Mouse (Mus musculus): ENCODE results near the gene Hmces. TPM values are rescaled to one million over a fixed set of nuclear protein-coding genes. Genes with fewer than 3 reads are reported as not detected.
"Not testable (repeated sequence)": the region's sequence is repeated elsewhere in the genome, so short reads cannot be mapped to it uniquely, and the experiment has no call there.

Gene Hmces
- polyA plus RNA-seq, 1 experiment from 2014 or later: 42.1 TPM

DNA sequence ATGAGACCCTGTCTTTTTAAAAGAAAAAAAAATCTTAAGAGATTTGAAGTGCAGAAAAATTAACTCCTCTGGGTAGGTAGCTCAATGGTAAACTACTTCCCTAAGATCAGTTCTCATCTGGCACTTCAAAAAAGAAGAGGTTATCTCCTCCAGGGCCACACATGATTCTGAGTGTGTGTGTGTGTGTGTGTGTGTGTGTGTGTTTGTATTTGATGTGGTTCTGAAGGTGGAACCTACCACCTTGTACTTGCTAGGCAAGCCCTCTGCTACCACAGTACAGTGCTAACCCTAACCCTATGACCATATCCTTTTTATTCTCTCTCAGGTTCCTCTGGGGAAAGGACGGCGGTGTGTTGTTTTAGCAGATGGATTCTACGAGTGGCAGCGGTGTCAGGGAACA is 7.5 kb downstream of the Hmces start:
- Histone ChIP-seq H3K27ac (replicated peaks) (no peak overlapping the region), H3K27me3 (no peaks in the 10 kb centered on the region), H3K4me2 (replicated peaks) (no peak overlapping the region), H3K4me1 (no peaks in the 10 kb centered on the region), H3K4me3 (no peak overlapping the region), H3K9me3 (no peaks in the 10 kb centered on the region), H3K9ac (replicated peaks) (no peak overlapping the region), H3K36me3 (peaks cover 64% of the 10 kb centered on the region)
- ATAC-seq (ENCODE audit: low FRiP score, low read depth): no peak
- WGBS: 94% methylated on average over 4 of the region's 4 CpGs

DNA sequence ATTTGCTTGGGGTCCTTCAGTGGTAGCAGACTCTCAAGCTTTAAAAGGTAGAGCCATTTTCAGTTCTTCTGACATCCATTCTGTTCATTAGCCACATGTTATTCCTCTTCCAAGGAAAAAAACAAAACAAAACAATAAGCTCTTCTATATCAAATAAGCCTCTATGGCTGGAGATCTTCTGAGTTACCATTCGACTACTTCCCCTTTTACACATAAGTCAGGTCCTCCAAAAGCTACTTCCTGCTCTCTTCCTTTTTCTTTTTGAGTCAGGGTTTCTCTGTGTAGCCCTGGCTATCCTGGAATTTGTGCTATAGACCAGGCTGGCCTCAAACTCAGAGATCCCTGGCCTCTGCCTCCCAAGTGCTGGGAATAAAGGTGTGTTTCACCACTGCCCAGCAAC is 9.9 kb downstream of the Hmces start:
- H3K36me3 ChIP-seq: peaks cover 52% of the 10 kb centered on the region

DNA sequence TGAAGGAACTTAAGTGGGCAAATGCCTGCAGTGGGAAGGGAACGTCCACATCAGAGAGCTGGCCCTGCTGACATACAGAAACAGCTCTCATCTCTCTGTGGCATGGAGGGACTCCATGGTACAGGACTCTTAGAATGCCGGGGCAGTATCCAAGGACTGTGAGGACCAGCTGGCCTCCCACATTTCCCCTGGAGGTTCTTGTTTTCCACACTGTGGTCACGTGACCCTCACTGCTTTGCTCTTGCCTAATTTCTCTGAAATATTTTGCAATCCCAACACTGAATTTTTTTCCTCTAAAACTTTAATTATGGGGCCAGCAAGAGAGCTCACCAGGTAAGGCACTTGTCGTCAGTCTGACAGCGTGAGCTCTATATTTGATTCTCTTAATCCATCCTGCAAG is 21.3 kb downstream of the Hmces start:
- no peak overlapping the region for H3K4me3 ChIP-seq
- WGBS: 91% methylated on average over 5 of the region's 5 CpGs

More for the DNA sequence above, 9.9 kb downstream of the Hmces start:
- 98% methylated on average over 1 of the region's 1 CpGs for WGBS
- no peak for ATAC-seq (ENCODE audit: low FRiP score, low read depth)
- Histone ChIP-seq H3K4me3 (no peak overlapping the region), H3K27ac (replicated peaks) (no peak overlapping the region), H3K9ac (replicated peaks) (no peak overlapping the region), H3K27me3 (no peaks in the 10 kb centered on the region), H3K4me1 (no peaks in the 10 kb centered on the region), H3K9me3 (no peaks in the 10 kb centered on the region), H3K4me2 (replicated peaks) (no peak overlapping the region)

DNA sequence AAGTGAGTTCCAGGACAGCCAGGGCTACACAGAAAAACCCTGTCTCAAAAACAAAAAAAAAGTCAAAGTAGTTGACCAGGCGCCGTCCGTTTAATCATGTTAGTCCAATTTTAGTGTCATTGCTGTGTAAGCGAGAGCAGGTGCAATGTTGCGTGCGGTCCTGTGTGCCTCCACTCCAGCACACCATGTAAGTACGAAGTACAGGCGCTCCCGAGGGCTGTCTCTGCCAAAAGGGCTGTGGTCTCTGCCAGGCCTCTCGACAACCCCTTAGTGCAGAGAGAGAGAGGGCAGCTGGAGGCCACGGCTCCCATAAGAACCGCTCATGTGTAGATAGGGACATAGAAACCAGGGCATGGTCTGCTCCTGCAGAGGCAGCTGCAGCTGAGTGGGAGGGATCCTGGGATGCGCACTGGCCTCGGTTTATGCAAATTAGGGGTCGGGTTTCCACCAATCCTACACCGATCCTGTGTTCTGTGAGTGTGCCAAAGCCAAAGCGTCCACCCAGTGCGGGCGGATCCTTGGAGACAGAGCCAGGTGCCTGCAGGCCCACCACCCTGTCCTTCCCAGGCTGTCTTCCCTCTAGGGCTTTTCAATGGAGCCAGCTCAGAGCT is 23.5 kb downstream of the Hmces start:
- Histone ChIP-seq H3K27ac (replicated peaks) (peak overlapping the region; percentile 75), H3K36me3 (peaks cover 31% of the 10 kb centered on the region), H3K4me2 (replicated peaks) (peak overlapping the region; percentile 11; the same call in 1 of the 2 replicates), H3K27me3 (no peaks in the 10 kb centered on the region), H3K9ac (replicated peaks) (0 out of 2 replicates have a peak overlapping the region, but pooled peaks have one; percentile 20), H3K4me3 (no peak overlapping the region), H3K9me3 (no peaks in the 10 kb centered on the region), H3K4me1 (peaks cover 6% of the 10 kb centered on the region)
- 39% methylated on average over 19 of the region's 19 CpGs for WGBS
- ATAC-seq (ENCODE audit: low FRiP score, low read depth): peak; percentile 97

More for the DNA sequence above, 21.3 kb downstream of the Hmces start:
- Histone ChIP-seq H3K27ac (replicated peaks) (no peak overlapping the region), H3K4me2 (replicated peaks) (no peak overlapping the region), H3K4me1 (peaks cover 6% of the 10 kb centered on the region), H3K9me3 (no peaks in the 10 kb centered on the region), H3K36me3 (peaks cover 42% of the 10 kb centered on the region), H3K9ac (replicated peaks) (no peak overlapping the region), H3K27me3 (no peaks in the 10 kb centered on the region)
- ATAC-seq (ENCODE audit: low FRiP score, low read depth): no peak

DNA sequence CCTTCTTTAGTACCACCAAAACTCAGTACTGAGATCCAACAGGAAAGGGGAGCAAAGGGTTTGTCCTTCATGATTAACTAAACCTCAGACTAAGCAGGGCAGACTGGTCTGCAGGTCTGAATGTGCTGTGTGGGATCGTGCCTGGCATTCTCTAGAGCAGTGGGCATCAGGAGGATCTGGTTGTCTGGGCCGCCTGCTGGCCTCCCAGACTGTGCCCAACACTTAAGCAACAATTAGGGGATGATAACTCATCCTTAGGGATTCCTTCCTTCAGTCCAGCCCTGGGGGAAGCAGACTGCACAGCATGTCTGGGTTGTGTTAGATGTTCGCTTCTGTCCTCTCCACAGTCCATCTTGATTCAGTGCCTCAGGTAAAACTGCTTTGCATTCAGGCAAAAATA is 25.2 kb downstream of the Hmces start:
- H3K4me3 ChIP-seq: no peak overlapping the region
- WGBS: 93% methylated on average over 3 of the region's 3 CpGs
- H3K4me2 ChIP-seq (replicated peaks): no peak overlapping the region
- no peak overlapping the region for H3K27ac ChIP-seq (replicated peaks)
- H3K9me3 ChIP-seq: no peaks in the 10 kb centered on the region
- H3K9ac ChIP-seq (replicated peaks): no peak overlapping the region
- H3K36me3 ChIP-seq: peaks cover 22% of the 10 kb centered on the region
- no peaks in the 10 kb centered on the region for H3K27me3 ChIP-seq
- no peak for ATAC-seq (ENCODE audit: low FRiP score, low read depth)
- H3K4me1 ChIP-seq: peaks cover 6% of the 10 kb centered on the region

DNA sequence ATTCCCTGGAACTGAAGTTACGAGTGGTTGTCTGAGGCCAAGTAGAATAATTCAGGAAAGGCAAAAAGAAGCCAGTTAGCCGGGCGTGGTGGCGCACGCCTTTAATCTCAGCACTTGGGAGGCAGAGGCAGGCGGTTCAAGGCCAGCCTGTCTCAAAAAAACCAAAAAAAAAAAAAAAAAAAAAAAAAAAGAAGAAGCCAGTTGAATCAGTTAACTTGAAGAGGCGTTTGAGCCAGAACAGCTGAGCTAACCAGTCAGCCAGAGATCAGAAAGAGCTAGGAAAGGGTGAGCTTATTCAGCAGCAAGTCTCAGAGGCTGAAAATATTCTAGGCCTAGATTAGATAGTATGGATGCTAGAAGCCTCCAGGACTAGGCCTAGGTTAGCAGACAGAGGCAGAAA is 28.4 kb downstream of the Hmces start:
- Histone ChIP-seq H3K27me3 (no peaks in the 10 kb centered on the region), H3K4me1 (peaks cover 5% of the 10 kb centered on the region), H3K4me3 (no peak overlapping the region), H3K9me3 (0 out of 2 replicates have a peak, but pooled peaks cover 5% of the 10 kb centered on the region), H3K9ac (replicated peaks) (no peak overlapping the region), H3K4me2 (replicated peaks) (no peak overlapping the region), H3K27ac (replicated peaks) (no peak overlapping the region), H3K36me3 (no peaks in the 10 kb centered on the region)
- WGBS: 91% methylated on average over 7 of the region's 7 CpGs
- ATAC-seq (ENCODE audit: low FRiP score, low read depth): no peak

DNA sequence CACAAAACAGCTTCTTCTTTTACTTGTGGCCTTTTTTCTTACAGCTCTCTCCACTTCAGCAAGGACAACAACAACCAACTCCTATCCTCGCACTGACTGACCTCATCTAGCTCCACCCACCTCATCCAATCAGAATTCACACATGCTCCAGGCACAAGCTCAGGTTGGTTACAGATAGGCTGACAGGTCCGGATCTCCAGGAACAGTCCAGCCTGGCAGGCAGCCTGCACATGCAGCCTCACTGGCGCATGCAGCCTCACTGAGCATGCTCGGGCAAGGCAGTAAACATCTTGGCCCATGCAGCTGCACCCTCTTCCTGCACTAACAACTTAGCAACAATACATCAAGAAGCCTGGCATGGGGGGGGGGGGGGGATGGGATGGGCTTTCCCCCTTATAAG is 48.7 kb downstream of the Hmces start:
- not testable (repeated sequence) for H3K36me3 ChIP-seq; H3K4me2 ChIP-seq (replicated peaks); H3K27ac ChIP-seq (replicated peaks); H3K4me1 ChIP-seq; H3K27me3 ChIP-seq; H3K4me3 ChIP-seq; ATAC-seq (ENCODE audit: low FRiP score, low read depth); H3K9ac ChIP-seq (replicated peaks)
- WGBS: 70% methylated on average over 4 of the region's 4 CpGs
- peaks cover 11% of the 10 kb centered on the region for H3K9me3 ChIP-seq

DNA sequence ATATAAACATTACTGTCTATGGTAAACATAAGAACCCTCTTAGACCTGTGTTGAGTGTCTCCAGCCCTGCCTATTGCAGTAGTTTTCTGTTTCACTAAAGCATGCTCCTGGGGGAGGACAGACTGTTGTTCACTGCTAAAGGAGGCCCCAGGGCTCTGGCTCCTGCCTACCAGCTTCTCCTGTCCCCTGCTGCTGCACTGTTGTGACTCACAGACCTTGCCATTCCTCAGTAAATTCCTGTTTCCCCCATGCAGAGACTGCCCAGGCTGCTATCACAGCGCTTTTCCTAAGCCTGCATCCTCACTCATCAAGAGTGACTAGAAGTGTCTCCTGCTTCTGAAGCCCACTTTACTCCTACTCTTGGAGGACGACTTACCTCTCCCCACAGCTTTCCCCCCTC is 56.3 kb downstream of the Hmces start:
- H3K27me3 ChIP-seq: no peaks in the 10 kb centered on the region
- H3K4me3 ChIP-seq: no peak overlapping the region
- no peaks in the 10 kb centered on the region for H3K9me3 ChIP-seq
- H3K4me1 ChIP-seq: no peaks in the 10 kb centered on the region
- ATAC-seq (ENCODE audit: low FRiP score, low read depth): no peak
- WGBS: 18% methylated on average over 2 of the region's 2 CpGs
- no peaks in the 10 kb centered on the region for H3K36me3 ChIP-seq
- H3K27ac ChIP-seq (replicated peaks): no peak overlapping the region
- no peak overlapping the region for H3K9ac ChIP-seq (replicated peaks)
- H3K4me2 ChIP-seq (replicated peaks): no peak overlapping the region

DNA sequence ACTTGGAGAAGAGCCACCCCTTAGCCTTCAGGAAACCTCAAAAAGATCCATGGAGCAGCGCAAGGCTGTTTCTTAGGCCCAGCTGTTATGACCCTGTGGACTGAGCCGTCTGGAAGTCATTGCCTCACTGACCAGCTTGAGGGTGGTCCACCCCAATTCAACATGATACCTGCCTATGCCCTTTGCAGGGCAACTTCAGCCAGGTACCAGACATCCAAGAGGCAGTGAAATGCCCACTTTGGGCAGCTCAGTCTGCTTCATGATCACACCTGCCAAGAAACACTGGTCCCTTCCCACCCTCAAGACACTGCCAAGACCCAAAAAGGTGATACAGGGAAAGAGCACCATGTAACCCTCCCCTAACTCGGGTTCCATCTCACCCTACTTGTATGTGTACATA is 66.0 kb downstream of the Hmces start:
- WGBS: 69% methylated on average over 3 of the region's 3 CpGs
- peaks cover 20% of the 10 kb centered on the region for H3K4me1 ChIP-seq
- H3K4me2 ChIP-seq (replicated peaks): peak overlapping the region; percentile 79
- peak overlapping the region; percentile 99 for H3K4me3 ChIP-seq
- peak overlapping the region; percentile 97; the same call in 1 of the 2 replicates for H3K9ac ChIP-seq (replicated peaks)
- H3K36me3 ChIP-seq: peaks cover 16% of the 10 kb centered on the region
- H3K9me3 ChIP-seq: no peaks in the 10 kb centered on the region
- H3K27ac ChIP-seq (replicated peaks): peak overlapping the region; percentile 46; the same call in 1 of the 2 replicates
- no peaks in the 10 kb centered on the region for H3K27me3 ChIP-seq
- 0 out of 2 replicates have a peak, but pooled peaks have one; percentile 1 for ATAC-seq (ENCODE audit: low FRiP score, low read depth)

DNA sequence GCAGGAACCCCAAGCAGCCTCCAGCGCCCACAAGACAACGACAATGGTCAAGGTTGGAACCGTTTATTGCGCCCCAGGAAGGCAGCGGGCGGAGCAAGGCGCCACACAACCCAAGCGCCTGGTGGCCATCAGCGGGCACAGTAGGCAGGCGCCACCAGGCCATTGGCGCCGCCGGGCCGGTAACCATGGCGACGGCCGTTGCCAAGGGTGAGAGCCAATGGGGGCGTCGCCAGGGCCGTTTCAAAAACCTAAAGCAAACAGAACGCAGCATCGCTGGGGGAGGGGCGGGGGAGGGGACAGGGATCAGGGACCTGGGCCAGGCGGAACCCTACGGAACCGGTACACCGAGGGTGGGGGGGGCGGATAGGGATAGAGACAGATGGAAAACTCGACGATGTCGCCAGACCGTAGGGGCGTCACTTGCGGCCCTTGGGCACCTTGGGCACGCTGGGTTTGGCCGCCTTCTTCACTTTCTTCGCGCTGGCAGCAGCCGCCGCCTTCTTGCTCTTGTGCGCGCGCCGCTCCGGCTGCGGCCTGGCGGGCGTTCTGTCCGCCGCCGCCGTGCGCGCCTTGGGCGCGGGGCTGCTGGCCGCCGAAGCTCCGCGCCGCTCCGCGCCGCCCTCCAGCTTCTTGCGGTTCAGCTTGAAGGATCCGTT is 66.8 kb downstream of the Hmces start:
- Histone ChIP-seq H3K9ac (replicated peaks) (peak overlapping the region; percentile 97), H3K4me1 (peaks cover 20% of the 10 kb centered on the region), H3K27me3 (no peaks in the 10 kb centered on the region), H3K4me2 (replicated peaks) (peak overlapping the region; percentile 79), H3K4me3 (peak overlapping the region; percentile 99), H3K9me3 (no peaks in the 10 kb centered on the region), H3K36me3 (peaks cover 22% of the 10 kb centered on the region), H3K27ac (replicated peaks) (peak overlapping the region; percentile 95)
- ATAC-seq (ENCODE audit: low FRiP score, low read depth): peak; percentile 91
- WGBS: 0% methylated on average over 60 of the region's 66 CpGs

DNA sequence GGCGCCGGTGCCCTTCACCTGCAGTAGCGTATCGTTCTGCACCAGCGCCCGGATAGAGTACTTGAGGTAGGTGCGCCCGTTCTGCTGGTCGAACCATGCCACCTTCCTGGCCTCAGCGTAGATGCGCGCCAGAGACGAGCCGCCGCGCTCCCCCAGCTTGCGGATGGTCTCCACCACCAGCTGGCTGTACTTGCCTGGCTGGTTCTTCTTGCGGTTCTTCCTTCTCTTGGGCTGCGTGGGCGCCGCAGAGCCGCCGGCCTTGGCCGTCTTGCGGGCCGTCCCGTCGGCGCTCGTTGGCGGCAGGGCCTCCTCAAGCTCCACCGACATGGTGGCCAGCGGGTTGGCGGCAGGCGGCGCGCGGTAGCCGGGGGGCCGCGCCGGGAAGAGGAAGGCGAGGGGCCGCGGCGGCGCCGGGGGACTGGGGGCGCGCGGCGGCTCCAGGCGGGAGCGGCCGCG is 67.3 kb downstream of the Hmces start:
- H3K36me3 ChIP-seq: peaks cover 22% of the 10 kb centered on the region
- H3K9ac ChIP-seq (replicated peaks): peak overlapping the region; percentile 97
- 0% methylated on average over 28 of the region's 56 CpGs for WGBS
- peaks cover 20% of the 10 kb centered on the region for H3K4me1 ChIP-seq
- peak overlapping the region; percentile 79 for H3K4me2 ChIP-seq (replicated peaks)
- no peaks in the 10 kb centered on the region for H3K27me3 ChIP-seq
- peak overlapping the region; percentile 99 for H3K4me3 ChIP-seq
- peak; percentile 35 for ATAC-seq (ENCODE audit: low FRiP score, low read depth)
- H3K27ac ChIP-seq (replicated peaks): peak overlapping the region; percentile 95
- H3K9me3 ChIP-seq: no peaks in the 10 kb centered on the region

DNA sequence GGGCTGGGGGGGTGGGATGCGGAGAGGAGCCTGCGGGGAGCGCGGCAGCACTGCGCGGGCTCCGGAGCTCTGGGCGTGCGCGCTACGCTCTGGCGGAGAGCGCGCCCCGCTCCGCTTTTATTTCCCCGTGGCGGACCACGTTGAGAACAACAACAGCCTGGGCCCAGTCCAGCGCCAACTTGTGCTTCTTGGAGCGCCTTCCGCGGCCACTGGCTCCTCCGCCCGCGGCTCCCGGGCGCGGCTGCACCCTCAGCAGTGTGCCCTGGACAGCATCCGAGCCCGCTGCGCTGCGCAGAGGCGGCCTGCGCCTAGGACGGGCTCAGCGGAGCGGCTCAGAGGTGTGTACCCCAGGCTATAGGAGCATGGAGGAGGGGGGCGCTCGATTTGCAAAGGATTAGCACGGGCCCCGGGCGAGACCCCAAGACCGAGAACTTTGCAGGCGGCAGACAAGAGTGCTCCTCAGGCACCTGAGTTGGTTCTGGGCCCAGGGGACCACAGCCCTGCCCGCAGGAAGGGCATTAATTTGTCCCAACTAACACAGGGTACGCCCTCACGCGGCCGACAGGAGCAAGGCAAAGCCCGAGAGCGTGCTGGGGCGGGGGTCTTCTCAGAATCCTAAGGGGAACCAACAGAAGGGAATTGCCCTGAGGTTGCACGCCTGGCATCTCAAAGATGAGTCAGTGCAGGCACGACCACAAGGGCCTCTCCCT is 68.0 kb downstream of the Hmces start, which contains the start of gene H1fx:
TSS of gene H1fx (minus strand) at position 91 of the 710 bp plus-strand sequence.
- H3K9me3 ChIP-seq: no peaks in the 10 kb centered on the region
- H3K36me3 ChIP-seq: peaks cover 28% of the 10 kb centered on the region
- H3K27ac ChIP-seq (replicated peaks): peak within 1 kb of the TSS; percentile 95
- ATAC-seq (ENCODE audit: low FRiP score, low read depth): peak; percentile 76
- WGBS: under 1% methylated on average over 53 of the region's 55 CpGs
- H3K4me1 ChIP-seq: peaks cover 20% of the 10 kb centered on the region
- peak within 1 kb of the TSS; percentile 97 for H3K9ac ChIP-seq (replicated peaks)
- H3K4me3 ChIP-seq: peak within 1 kb of the TSS; percentile 99
- H3K4me2 ChIP-seq (replicated peaks): peak within 1 kb of the TSS; percentile 79
- no peaks in the 10 kb centered on the region for H3K27me3 ChIP-seq
